Mouse (Mus musculus) frontal cortex, adult 2 months (tissue): ENCODE data around the gene Dusp12. TPM values are rescaled to one million over a fixed set of nuclear protein-coding genes. Genes with fewer than 3 reads are reported as not detected.

Source experiments
- DNase-seq, 2 experiments: peaks; one replicate each; pipeline ENCODE4 v3.0.0; 2022; ENCODE audit warnings: low spot score in 1 of 2; ENCODE audit errors: extremely low spot score in 1 of 2
- polyA plus RNA-seq: library from polyadenylated mRNA; depleted of rRNA; stranded (reverse); fragments of >200 nt; gene quantifications from 2 replicates; pipeline ENCODE4 v1.2.3, GENCODE M21; 2012

Gene Dusp12
- polyA plus RNA-seq, 1 experiment: 33.8 TPM

DNA sequence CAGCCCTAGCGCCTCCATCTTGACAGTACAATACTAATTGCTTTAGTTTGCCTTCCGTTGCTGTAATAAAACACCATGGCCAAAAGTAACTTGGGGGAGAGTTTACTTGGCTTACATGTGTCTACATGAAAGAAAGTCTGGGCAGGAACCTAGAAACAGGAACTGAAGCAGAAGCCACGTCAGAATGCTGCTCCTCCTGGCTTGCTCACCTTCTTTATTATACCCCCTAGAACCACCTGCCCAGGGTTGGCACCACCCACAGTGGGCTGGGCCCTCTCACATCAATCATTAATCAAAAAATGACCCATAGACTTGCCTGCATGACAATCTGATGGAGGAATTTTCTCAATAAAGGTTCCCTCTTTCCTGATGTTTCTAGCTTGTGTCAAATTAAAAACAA, 20.6 kb downstream of the Dusp12 start:
- no peak for DNase-seq

DNA sequence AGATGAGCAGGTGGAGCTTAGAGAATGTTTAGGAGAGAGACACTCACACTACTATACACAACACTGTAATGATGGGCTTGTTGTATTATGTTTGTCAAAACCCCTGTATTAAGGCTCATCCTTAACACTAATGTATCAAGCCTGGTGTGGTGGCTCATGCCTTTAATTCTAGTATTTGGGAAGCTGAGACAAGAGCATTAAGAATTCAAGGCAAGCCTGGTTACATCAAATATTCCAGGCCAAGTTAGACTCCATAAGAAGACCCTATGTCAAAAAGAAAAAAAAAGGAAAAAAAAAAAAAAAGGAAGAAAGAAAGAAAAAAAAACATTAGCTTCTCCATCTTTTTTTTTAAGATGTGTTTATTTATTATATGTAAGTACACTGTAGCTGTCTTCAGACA, 21.1 kb downstream of the Dusp12 start:
- DNase-seq: no peak

GRCm38 (mm10) chr1:170863033-170863432, 22.3 kb downstream of the Dusp12 start:
- DNase-seq: no peak

DNA sequence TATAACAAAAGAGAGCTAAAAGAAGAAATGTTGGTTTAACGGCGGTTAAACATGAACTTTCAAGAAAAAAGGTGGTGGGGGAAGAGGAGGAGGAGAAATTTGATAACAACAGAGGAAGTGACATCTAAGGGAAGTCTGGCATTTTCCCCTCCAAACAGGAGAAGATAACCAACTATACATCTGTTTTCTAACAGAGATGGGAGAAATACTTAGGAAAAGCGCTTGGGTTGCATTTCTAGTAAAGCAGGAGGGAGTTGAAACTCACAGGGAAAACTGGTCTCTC, 23.0 kb downstream of the Dusp12 start:
- DNase-seq: no peak

- no peak for DNase-seq
Measured at GRCm38 (mm10) chr1:170861671-170862434, 23.5 kb downstream of the Dusp12 start.

DNA sequence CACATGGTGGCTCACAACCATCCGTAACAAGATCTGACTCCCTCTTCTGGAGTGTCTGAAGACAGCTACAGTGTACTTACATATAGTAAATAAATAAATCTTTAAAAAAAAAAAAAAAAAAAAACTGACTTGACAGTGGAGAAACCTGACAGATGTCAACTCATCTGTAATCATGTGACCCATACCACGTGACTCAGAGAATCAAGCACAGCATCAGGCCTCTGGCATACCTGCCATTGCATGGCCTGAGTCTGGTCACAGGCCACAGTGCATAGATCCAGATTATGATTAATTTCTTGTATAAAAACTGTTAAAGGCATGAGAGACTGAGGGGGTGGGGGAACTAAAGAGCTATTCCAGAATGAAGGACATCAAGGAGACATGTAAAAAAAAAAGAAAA, 26.5 kb downstream of the Dusp12 start:
- no peak for DNase-seq

DNA sequence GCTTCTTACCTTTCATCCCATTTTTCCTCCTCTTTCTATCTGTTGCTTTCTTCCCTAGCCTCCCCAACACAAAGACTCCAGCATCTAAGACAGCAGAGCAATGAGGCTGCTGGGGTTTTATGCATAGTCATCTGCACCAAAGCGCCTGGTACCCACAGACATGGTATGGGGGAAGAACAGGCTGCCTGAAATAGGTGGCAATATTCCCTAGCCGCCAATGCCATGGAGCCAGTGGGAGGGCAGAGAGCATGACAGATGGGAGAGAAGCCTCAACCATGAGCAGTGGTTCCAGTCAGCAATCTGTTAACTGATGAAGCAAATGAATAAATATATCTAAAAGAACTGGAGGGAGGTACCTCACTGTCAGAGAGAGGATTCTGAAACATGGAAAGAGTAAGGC, 28.0 kb downstream of the Dusp12 start:
- peak; percentile 53 to 67 for DNase-seq

- peak in 1 of 2 experiments; percentile 39 for DNase-seq
Measured at GRCm38 (mm10) chr1:170855056-170855760, 30.1 kb downstream of the Dusp12 start.

DNA sequence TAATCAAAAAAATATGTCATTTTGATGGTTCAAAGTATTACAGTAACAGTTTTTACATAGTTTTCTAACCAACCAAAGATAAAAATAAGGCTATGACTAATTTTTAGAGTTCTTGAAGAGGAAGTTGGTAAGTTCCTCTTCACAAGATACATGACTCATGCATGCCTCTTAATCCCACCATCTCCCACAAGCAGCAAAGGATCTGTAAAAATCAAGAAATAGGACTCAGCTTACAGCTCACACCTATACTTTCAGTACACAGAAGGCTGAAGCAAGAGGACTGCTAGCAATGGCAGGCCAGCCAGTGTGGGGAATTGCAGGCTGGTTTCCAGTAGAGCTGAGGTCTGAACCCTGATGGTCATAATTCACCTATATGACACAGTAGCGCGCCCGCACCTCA, 31.7 kb downstream of the Dusp12 start:
- DNase-seq: peak; percentile 27 to 67

DNA sequence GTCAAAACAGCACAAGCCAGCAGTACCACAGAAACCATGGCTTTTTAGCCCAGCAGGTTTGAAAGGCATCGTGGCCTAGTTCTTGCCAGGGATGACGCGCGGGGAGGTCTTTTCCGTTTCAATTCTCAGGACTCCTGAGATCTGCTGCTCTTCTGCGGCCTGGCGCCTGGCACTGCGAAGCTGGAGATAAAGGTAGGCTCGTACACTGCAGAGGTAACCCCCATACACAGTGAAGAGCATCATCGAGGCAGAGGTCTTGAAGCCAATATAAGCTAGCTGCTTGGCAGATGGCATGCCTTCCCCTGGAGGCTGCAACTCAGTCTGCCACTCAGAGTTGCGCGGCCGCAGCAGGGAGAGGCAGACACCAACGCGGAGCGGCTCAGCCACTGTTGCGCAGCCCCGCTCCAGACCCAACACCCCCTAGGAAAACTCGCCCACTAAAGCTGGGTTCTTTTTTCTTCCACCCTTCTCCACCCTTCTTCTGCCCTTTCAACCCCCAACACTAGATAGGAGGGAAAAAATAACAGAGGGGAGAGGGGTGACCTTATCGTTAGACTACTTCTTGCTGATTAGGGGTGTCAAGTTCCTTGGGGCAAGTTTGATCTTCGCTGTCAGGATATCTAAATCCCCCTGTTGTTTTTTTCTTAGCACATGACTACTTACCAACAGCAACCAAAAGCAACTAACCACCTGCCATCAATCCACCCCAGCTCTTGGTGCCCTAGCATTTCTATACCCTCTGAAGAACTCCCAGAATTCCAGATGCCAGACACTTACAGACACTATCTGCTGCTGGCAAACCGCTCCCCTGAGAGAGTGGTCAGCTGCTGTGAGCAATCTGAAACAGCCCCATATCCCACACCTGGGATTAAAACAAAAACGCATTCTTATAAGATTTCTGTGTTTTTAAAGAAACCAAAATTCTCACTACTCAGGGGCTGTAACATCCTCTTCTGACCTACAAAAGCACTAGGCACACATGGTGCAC, 34.4 kb downstream of the Dusp12 start:
- DNase-seq: no peak

- DNase-seq: peak in 1 of 2 experiments; percentile 48
Measured at GRCm38 (mm10) chr1:170850007-170850406, 35.3 kb downstream of the Dusp12 start.

GRCm38 (mm10) chr1:170845448-170846307, 39.7 kb downstream of the Dusp12 start:
- no peak for DNase-seq

DNA sequence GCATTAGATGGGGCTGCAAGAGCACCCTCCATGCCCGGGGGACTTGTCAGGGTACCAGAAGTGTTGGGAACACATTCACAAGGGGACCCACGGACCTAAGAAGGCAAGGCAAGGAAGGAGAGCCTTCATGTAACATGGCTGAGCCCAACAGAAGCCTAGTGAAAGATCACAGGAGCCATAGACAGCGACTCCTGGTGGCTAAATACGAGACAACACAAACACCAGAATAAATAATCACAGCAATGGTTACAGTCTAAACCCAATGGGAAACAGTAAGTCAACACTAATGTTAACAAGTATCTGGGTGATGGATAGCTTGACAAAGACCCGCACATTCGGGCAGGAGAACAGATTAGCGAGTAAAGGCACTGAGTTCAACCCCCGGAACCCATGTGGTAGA, 41.0 kb downstream of the Dusp12 start:
- no peak for DNase-seq

- DNase-seq: peak in 1 of 2 experiments; percentile 63
Measured at GRCm38 (mm10) chr1:170839685-170840084, 45.7 kb downstream of the Dusp12 start.

DNA sequence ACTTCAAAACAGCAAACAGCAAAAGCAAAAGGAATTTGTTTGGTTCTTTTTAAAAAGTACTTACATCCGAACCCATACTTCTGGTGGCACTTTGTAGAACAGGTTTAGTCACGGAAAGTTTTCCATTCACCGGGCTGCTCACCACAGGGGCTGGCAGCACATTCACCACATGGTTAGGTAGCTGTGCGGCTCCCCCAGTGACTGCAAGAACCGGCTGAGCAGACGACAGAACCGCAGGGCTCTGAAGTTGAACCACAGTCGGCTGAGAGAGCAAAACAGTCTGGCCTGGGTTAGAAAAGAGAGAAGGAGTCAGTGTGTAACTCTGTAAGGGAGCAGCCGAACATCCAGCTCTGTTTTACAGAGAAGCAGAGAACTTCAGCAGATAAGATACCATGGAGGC, 50.6 kb downstream of the Dusp12 start:
- no peak for DNase-seq

DNA sequence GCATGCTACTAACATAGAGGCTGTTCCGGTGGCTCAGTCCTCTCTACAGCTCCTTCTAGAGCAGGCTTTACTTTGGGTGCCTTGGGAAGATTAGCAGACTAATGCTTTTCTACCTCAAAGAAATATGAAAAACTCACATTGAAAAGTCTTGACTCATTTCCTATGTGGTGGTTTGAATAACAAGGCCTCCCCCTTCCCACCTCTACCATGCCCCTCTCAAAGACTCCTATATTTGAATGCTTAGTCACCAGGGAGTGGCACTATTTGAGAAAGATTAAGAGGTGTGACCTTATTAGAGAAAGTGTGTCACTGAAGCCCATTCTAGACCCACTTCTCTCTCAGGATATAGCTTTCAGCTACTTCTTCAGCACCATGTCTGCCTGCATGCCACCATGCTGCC, 55.6 kb downstream of the Dusp12 start:
- DNase-seq: no peak

GRCm38 (mm10) chr1:170829344-170829743, 56.0 kb downstream of the Dusp12 start:
- DNase-seq: no peak
